Mouse (Mus musculus) intestine, embryonic 15.5 days (tissue): ENCODE measurements around the gene Anpep. TPM values are rescaled to one million over a fixed set of nuclear protein-coding genes. Genes with fewer than 3 reads are reported as not detected.

Experiments
- polyA plus RNA-seq: library from polyadenylated mRNA; unstranded; fragments of >200 nt; fragmentation: Nextera tagmentation; extraction: Ambion mirVana; gene quantifications from 2 replicates; pipeline ENCODE4 v1.2.1, GENCODE M21; 2015

Gene Anpep
- polyA plus RNA-seq, 1 experiment from 2014 or later: 161 TPM

Other genes starting within 250 kb of the Anpep start
- 0.34 TPM in 1 of 2 replicates, not detected in the other for gene Rhcg, start 243.4 kb downstream of the Anpep start, polyA plus RNA-seq
- gene Ticrr, start 200.9 kb downstream of the Anpep start, polyA plus RNA-seq: 8.9 and 9.2 TPM in 2 replicates
- gene Kif7, start 145.3 kb downstream of the Anpep start, polyA plus RNA-seq: 2.9 and 3.0 TPM in 2 replicates
- gene Plin1, start 128.2 kb downstream of the Anpep start, polyA plus RNA-seq: 0.16 TPM in 1 of 2 replicates, not detected in the other
- 9.6 and 12.6 TPM in 2 replicates for gene Pex11a, start 117.9 kb downstream of the Anpep start, polyA plus RNA-seq
- gene Wdr93, start 117.9 kb downstream of the Anpep start, polyA plus RNA-seq: 0.20 and 0.30 TPM in 2 replicates
- 0.13 and 0.21 TPM in 2 replicates for gene Mesp1, start 67.3 kb downstream of the Anpep start, polyA plus RNA-seq
- gene Mesp2, start 50.3 kb downstream of the Anpep start, polyA plus RNA-seq: 1.3 and 2.0 TPM in 2 replicates
- gene Ap3s2, start 59.6 kb upstream of the Anpep start, polyA plus RNA-seq: 27.6 and 36.8 TPM in 2 replicates
- 49.7 and 52.7 TPM in 2 replicates for gene Arpin, start 74.3 kb upstream of the Anpep start, polyA plus RNA-seq
- 13.5 and 13.6 TPM in 2 replicates for gene Zfp710, start 163.8 kb upstream of the Anpep start, polyA plus RNA-seq